Mouse (Mus musculus) right cerebral cortex, postnatal 14 days (tissue): ENCODE measurements around the gene Txndc16.

ENCODE experiments used
- DNase-seq: peaks from one replicate; pipeline ENCODE4 v3.0.0; 2022

Txndc16 gene

GRCm38 (mm10) chr14:45142511-45142910 lies 77.6 kb downstream of the Txndc16 start:
- DNase-seq: peak; percentile 54

DNA sequence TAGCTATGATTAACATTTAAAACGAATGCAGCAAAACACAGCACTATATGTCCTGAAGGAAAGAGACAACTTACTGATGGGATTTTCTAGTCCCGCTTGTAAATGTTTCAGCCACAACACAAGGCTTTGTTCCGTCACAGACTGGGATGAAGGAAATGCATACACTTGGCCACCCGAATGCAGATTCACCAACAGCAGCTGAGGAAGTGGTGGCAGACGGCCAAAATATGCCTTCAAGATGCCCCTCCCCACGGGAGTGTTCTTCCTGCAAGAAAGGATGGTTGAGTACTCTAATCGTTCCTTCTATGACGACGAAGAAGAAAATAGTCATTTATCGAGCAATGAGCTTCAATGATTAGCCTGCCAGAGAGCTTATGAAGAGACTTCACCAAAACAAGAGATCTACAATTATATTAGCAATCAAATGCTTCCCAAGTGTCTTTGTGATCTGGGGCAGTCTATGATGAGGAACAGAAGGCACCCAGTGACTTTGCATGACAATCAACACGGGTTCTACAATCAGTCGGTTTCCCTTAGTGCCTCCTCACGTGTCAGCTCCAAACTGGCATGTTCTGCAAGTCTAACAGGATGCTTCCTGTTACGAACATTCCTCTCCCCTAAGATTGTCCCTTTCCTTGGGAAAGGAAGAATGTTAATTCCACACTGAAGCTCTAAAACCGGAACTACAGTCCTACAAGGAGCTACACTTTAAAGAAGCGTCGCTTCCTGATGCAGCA lies 79.6 kb downstream of the Txndc16 start:
- peak; percentile 37 for DNase-seq

- DNase-seq: no peak
Measured at GRCm38 (mm10) chr14:45135961-45136360, 84.2 kb downstream of the Txndc16 start.

DNA sequence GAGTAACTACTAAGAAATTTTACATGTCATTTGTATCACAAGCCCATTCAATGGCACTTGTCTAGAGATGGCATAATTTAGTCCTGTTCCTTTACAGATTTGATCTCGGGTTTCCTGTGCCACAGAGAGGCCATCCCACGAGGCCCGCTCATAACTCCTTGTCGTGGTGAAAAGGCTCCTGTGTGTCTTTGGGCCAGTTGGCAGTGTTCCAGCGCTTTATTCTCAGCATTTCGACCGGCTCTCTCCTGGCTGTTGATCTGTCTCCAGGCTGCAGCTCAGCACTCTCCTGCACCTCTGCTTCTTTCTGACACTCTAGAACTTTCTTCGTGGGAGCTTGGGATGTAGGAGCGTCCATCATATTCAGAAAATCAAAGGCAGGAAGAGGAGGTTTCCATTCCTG lies 84.6 kb downstream of the Txndc16 start:
- DNase-seq: no peak

DNA sequence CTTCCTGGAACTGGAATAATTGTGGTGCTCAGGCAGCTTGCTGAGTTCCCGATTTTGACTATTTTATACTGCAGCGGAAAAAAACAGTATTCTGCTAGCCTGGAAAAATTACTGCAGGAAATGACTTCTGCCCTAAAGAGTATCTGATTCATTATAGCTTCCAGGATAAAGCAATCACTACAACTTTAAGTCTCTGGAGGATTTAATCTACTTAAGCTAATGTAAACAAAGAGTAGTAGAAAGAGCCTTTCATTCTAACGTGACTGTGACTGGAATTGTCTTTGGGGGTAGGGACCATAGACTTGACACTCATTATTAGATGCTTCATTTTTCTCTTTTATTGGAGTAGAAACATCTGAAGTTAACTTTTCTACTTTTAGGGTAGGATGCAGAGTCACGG lies 101.8 kb downstream of the Txndc16 start:
- DNase-seq: no peak

DNA sequence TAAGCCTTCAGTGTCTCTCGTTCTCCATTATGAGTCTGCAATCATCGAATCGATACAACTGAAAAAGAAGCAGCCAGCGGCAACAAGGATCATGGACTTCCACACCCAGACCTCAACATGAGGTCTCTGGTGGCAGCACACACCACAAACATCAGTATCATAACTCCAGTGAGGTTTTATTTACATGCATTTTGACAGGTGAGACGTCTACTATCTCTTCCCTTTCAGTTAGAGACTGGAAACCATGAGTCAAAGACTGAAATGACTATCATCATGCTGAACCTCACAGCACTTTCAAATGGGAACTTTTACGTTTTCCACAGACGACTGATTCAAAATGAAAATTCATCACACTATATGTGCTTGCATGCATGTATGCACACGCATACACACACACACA lies 117.9 kb downstream of the Txndc16 start:
- DNase-seq: no peak

DNA sequence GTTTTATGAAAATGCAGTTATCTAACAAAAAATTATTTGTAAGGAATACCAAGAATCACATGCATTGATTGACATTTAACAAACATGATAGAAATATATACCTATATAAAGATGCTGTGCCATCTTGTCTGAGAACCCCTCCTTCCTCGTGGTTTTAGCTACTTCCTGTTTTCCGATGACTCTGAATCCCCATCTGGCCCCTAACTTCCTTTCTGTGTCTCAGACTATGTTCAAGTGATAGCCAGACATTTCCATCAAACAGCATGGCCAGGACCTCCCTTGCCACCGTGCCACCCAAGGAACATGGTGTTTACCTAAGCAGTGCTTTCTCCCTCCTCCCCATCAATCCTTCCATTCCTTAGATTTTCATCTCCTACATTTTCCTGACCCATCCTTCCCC lies 127.8 kb downstream of the Txndc16 start:
- no peak for DNase-seq

GRCm38 (mm10) chr14:45090011-45090410 lies 130.1 kb downstream of the Txndc16 start:
- no peak for DNase-seq

DNA sequence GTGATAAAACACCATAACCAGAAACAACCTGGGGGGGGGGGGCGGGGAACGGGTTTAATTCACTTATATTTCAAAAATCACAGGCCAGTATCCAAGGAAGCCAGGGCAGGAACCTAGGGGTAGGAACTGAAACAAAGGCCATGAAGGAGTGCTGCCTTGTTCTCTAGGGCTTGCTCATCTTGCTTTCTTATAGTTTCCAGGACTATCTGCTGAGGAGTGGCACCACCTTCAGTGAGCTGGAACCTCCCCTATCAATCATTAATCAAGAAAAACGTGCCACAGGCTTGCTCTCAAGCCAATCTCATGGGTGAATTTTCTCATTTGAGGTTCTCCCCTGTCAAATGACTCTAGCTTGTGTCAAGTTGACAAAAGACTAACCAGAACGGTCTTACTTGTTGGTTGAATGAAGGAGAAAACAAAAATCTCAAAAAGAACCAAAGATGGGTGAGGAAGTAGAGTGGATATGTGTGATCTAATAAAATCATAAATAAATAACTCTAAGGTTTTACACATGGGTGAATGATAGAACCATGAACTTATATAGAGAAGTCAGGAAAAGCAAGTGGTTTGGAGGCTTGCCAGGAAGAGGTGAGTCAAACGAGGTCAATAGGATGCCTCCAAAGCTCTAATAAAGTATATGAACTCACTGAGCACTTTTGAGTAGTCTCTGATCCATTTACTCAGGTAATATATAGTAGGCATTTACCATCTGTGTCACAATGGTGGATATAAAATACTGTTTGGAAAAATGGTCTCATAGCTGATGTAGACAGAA lies 134.3 kb downstream of the Txndc16 start:
- DNase-seq: no peak

DNA sequence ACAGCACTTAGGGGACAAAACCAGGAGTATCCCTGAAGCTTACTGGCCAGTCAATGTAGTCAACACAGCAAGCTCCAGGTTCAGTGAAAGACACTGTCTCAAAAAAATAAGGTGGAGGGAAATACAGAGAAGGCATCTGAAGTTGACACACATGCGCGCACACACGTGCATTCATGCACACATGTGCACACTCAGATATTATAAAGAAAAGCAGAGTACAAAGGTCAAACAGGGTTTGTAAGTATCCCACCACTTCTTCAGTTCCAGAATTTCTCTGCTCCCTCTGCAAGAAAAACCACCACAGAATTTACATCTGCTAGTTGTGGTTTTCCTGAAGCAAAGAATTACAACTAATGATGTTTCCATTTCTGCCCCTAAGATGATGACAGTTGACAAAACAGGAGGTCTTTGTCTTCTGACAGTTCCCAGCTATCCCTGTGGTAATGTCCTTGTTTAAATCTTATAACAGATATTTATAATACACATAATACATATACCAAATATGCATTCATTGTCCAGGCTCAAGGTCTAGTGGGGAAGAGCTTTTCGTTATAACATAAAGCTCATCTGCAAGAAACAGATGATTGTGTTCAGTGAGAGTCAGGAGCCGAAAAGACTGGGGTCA lies 135.4 kb downstream of the Txndc16 start:
- no peak for DNase-seq

GRCm38 (mm10) chr14:45083540-45083939 lies 136.6 kb downstream of the Txndc16 start:
- no peak for DNase-seq
